Comparison of ENCODE assay signal across 8 mouse cellular contexts in the genomic region with DNA sequence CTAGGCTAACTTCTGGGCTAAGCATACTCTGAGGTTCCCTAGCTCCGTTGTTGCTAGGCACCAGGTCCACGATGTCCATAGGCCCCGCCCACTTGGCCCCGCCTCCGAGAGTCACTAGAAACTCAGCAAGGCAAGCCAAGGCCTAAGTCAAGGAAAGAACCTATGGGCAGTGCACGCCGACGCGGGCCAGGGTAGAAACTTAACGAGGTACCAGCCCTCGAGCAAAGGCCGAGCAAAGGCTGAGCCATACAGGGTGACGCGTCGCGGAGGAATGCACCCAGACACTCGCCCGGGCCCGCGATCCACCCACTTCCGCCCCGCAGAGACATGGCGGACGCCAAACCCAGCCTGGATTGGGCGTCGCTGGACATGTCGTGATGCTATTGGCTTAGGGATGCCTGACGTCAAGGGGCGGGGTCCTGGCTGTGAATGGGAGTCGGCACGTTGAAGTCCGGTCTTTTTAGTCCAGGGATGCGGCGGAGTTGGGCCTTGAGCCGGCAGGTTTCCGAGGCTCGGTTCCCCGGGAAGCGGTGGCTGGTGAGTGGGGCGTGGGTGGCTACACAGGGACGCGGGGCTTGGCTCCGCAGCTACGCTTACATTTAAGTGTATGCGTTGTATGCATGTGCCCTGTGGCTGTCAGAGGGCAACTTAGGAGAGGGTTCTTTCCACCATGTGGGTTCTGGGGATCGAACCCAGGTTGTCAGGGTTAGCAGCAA. TPM values are rescaled to one million over a fixed set of nuclear protein-coding genes. Genes with fewer than 3 reads are reported as not detected.
DNase-seq lines count a peak whose midpoint lies in the region; ATAC-seq and TF ChIP-seq lines count a peak whose summit lies in the region.

TSS of gene Ttc16 (minus strand) at position 275 of the 716 bp plus-strand sequence.
TSS of gene Ptrh1 (plus strand) at position 428 of the 716 bp plus-strand sequence.

- peaks cover 20% of the 10 kb centered on the region for H3K27me3 ChIP-seq in hindbrain, embryonic 10.5 days (ENCODE audit: insufficient read depth, poor library complexity, severe bottlenecking)
- no peaks in the 10 kb centered on the region for H3K27me3 ChIP-seq in lung, postnatal 0 days (replicated peaks; ENCODE audit: insufficient read depth, low read length)

- ATAC-seq in frontal cortex, adult (ENCODE audit: low TSS enrichment), result peak; percentile 95
- peak; percentile 98 for ATAC-seq in lung, postnatal 0 days

- TF ChIP-seq EP300 in lung, postnatal 0 days (IDR thresholded peaks at IDR 0.05), result no peak

- H3K4me3 ChIP-seq in hindbrain, embryonic 10.5 days, result peak within 1 kb of the TSS; percentile 71
- H3K4me3 ChIP-seq in lung, postnatal 0 days (ENCODE audit: low read depth, low read length), result peak within 1 kb of the TSS; percentile 49

- peak within 1 kb of the TSS; percentile 65 for H3K4me2 ChIP-seq in lung, postnatal 0 days (replicated peaks; ENCODE audit: low read depth, low read length)

- H3K36me3 ChIP-seq in hindbrain, embryonic 10.5 days, result 0 out of 2 replicates have a peak, but pooled peaks cover 2% of the 10 kb centered on the region
- H3K36me3 ChIP-seq in lung, postnatal 0 days (ENCODE audit: insufficient read depth, low read length), result no peaks in the 10 kb centered on the region

- no peak for TF ChIP-seq CTCF in lung, postnatal 0 days (IDR thresholded peaks at IDR 0.05)

- H3K4me1 ChIP-seq in hindbrain, embryonic 10.5 days (replicated peaks), result peaks cover 38% of the 10 kb centered on the region
- H3K4me1 ChIP-seq in lung, postnatal 0 days (ENCODE audit: insufficient read depth, low read depth, low read length), result peaks cover 6% of the 10 kb centered on the region; the same call in 1 of the 2 replicates

- DNase-seq in MEL-GATA-1-ER (ENCODE audit: extremely low read depth, low read depth), result peak; percentile 84
- peak; percentile 97 for DNase-seq in cerebellum, adult 8-10 months
- peak; percentile 98 for DNase-seq in hindbrain, embryonic 10.5 days (ENCODE audit: low spot score)
- DNase-seq in layer of hippocampus, adult 9-11 months, result peak; percentile 97
- DNase-seq in lung, postnatal 0 days (ENCODE audit: low spot score), result peak; percentile 99
- peak; percentile 95 for DNase-seq in ovary, postnatal 14 days (ENCODE audit: low spot score)
- DNase-seq in thymus, postnatal 14 days, result peak; percentile 97

- peak within 1 kb of the TSS; percentile 16; the same call in 1 of the 2 replicates for H3K9ac ChIP-seq in lung, postnatal 0 days (replicated peaks; ENCODE audit: low read depth)

- peak within 1 kb of the TSS; percentile 85 for H3K27ac ChIP-seq in hindbrain, embryonic 10.5 days
- H3K27ac ChIP-seq in lung, postnatal 0 days (ENCODE audit: low read length), result peak within 1 kb of the TSS; percentile 78

- WGBS in hindbrain, embryonic 10.5 days, result under 1% methylated on average over 46 of the region's 46 CpGs
- 1% methylated on average over 46 of the region's 46 CpGs for WGBS in lung, postnatal 0 days

- H3K9me3 ChIP-seq in hindbrain, embryonic 10.5 days, result no peaks in the 10 kb centered on the region
- H3K9me3 ChIP-seq in lung, postnatal 0 days (ENCODE audit: low read length), result no peaks in the 10 kb centered on the region

RNA-seq across cellular contexts. Expression of gene Ttc16, which starts in this region (rescaled TPM):
- polyA plus RNA-seq in hindbrain, embryonic 10.5 days (2016; fragmentation: Nextera tagmentation; extraction: Ambion mirVana), result 0.31 and 0.73 TPM in 2 replicates
- 1.8 and 2.4 TPM in 2 replicates for polyA plus RNA-seq in lung, postnatal 0 days (2015; fragmentation: Nextera tagmentation; extraction: Ambion mirVana)

RNA-seq across cellular contexts. Expression of gene Ptrh1, which starts in this region (rescaled TPM):
- 5.7 and 7.2 TPM in 2 replicates for polyA plus RNA-seq in hindbrain, embryonic 10.5 days (2016; fragmentation: Nextera tagmentation; extraction: Ambion mirVana)
- 2.9 and 3.3 TPM in 2 replicates for polyA plus RNA-seq in lung, postnatal 0 days (2015; fragmentation: Nextera tagmentation; extraction: Ambion mirVana)

Comparison
In these comparisons a context has a peak if more than half of its experiments do, and no peak if none do; other contexts are left out.
1. Peak in every context shown above with its lines: DNase-seq, ATAC-seq, H3K4me3 ChIP-seq and H3K27ac ChIP-seq.